Mouse (Mus musculus): Measurements from ENCODE around the gene Adarb1. TPM values are rescaled to one million over a fixed set of nuclear protein-coding genes. Genes with fewer than 3 reads are reported as not detected.

Adarb1 gene
- polyA plus RNA-seq (2015; fragmentation: Nextera tagmentation; extraction: Ambion mirVana) = 5.6 and 5.7 TPM in 2 replicates

DNA sequence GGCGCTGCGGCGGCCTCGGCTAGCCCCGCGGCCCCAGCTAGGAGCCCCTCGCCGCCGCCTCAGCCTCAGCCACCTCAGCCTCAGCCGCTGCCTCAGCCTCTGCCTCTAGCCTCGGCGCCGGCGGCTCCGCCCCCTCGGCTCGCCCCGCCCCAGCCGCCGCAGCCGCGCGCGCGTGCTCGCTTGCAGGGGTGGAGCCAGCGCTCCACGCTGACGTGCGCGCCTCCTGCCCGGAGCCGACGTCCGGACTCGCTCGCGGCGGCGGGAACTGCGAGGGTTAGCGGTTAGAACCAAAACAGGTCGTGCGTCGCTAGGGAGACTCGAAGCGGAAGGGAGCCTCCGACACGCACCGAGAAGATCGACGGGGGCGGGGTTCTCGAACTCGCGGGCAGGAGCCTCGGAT, at the start of gene Adarb1:
Gene Adarb1, minus strand, starts transcription at position 133 of the 400 bp plus-strand sequence.
- H3K36me3 ChIP-seq = 0 out of 2 replicates have a peak, but pooled peaks cover 6% of the 10 kb centered on the region
- peak within 1 kb of the TSS; percentile 82 for H3K4me3 ChIP-seq
- under 1% methylated on average over 53 of the region's 57 CpGs for WGBS
- 0 out of 2 replicates have a peak within 1 kb of the TSS, but pooled peaks have one; percentile 39 for H3K27ac ChIP-seq
- peaks cover 15% of the 10 kb centered on the region for H3K4me1 ChIP-seq
- H3K9me3 ChIP-seq = peaks cover 19% of the 10 kb centered on the region
- ATAC-seq (ENCODE audit: low FRiP score, low read depth) = peak; percentile 92
- H3K9ac ChIP-seq = peak within 1 kb of the TSS; percentile 81
- H3K4me2 ChIP-seq (replicated peaks) = peak within 1 kb of the TSS; percentile 97
- H3K27me3 ChIP-seq = peaks cover 22% of the 10 kb centered on the region

DNA sequence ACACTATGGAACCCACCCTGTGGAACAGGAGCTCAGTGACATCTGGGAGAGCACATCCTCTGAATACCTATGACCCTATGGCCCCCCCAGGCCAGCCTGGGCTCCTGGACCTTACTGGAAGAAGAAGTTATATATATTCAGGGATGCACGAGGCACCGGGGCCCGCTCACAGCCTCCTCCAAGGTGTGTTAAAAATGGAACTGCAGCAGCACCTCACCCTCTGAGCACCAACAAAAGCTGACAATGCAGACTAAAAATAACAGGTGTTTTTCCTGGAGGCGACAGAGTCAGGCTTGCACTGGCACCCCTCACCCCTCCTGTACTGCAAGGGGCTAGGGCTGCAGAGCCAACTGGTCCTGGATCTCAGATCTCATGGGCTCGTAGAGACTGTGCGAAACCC, 49.3 kb upstream of the Adarb1 start:
- H3K9ac ChIP-seq = no peak overlapping the region; the same call in 1 of the 2 replicates
- H3K27ac ChIP-seq = no peak overlapping the region
- H3K36me3 ChIP-seq = no peaks in the 10 kb centered on the region
- H3K4me1 ChIP-seq = peaks cover 5% of the 10 kb centered on the region
- WGBS = 82% methylated on average over 6 of the region's 6 CpGs
- no peak for ATAC-seq (ENCODE audit: low FRiP score, low read depth)
- H3K4me2 ChIP-seq (replicated peaks) = no peak overlapping the region
- no peak overlapping the region for H3K4me3 ChIP-seq
- no peaks in the 10 kb centered on the region for H3K9me3 ChIP-seq
- H3K27me3 ChIP-seq = no peaks in the 10 kb centered on the region

- no peak overlapping the region for H3K9ac ChIP-seq
- no peaks in the 10 kb centered on the region for H3K36me3 ChIP-seq
- WGBS = 80% methylated on average over 5 of the region's 5 CpGs
- H3K9me3 ChIP-seq = no peaks in the 10 kb centered on the region
- peaks cover 5% of the 10 kb centered on the region for H3K4me1 ChIP-seq
- no peaks in the 10 kb centered on the region for H3K27me3 ChIP-seq
- no peak overlapping the region for H3K27ac ChIP-seq
- no peak for ATAC-seq (ENCODE audit: low FRiP score, low read depth)
- no peak overlapping the region for H3K4me3 ChIP-seq
- H3K4me2 ChIP-seq (replicated peaks) = no peak overlapping the region
These were observed 47.8 kb upstream of the Adarb1 start for GRCm38 (mm10) chr10:77465902-77466301.

DNA sequence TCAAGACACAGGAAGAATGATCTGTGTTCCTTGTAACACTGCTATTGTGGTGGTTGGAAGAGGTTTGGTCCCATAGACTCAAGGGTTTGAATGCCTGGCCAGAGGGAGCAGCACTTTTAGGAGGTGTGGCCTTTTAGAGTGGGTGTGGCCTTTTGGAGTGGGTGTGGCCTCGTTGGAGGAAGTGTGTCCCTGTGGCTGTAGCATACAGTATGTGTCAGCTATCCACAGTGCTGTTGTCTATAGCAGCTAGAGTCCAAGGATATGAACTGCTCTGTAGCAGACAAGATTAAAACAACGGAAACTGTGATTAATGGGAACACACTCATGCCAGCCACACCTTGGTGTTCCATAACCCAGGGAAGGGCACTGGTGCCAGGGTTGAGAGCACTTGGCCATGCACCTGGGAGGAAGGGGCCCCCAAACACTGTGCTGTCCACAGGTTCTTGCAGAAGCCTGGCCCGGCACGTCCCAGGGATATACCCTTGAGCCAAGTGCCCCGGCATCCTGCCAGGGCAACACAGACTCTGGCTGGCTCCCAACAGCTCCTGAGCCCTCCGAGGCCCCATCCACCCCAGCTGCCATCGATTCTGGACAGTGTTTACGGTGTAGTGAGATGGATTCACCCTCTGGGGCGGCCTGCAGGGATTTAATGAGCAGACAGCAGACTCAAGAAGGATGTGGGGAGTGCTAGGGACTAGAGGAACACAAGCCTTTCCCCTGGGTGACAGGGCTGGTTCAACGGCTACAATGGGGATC, 46.3 kb upstream of the Adarb1 start:
- WGBS = 59% methylated on average over 10 of the region's 10 CpGs
- no peak overlapping the region for H3K9ac ChIP-seq
- peaks cover 5% of the 10 kb centered on the region for H3K4me1 ChIP-seq
- no peak overlapping the region for H3K27ac ChIP-seq
- H3K36me3 ChIP-seq = no peaks in the 10 kb centered on the region
- H3K4me2 ChIP-seq (replicated peaks) = no peak overlapping the region
- H3K9me3 ChIP-seq = no peaks in the 10 kb centered on the region
- no peaks in the 10 kb centered on the region for H3K27me3 ChIP-seq
- H3K4me3 ChIP-seq = no peak overlapping the region
- no peak for ATAC-seq (ENCODE audit: low FRiP score, low read depth)

- 89% methylated on average over 8 of the region's 8 CpGs for WGBS
- H3K9ac ChIP-seq = no peak overlapping the region
- peaks cover 5% of the 10 kb centered on the region for H3K4me1 ChIP-seq
- H3K4me2 ChIP-seq (replicated peaks) = no peak overlapping the region
- no peak overlapping the region for H3K4me3 ChIP-seq
- no peaks in the 10 kb centered on the region for H3K9me3 ChIP-seq
- ATAC-seq (ENCODE audit: low FRiP score, low read depth) = no peak
- H3K27me3 ChIP-seq = no peaks in the 10 kb centered on the region
- no peaks in the 10 kb centered on the region for H3K36me3 ChIP-seq
- H3K27ac ChIP-seq = no peak overlapping the region
These were observed 43.1 kb upstream of the Adarb1 start for GRCm38 (mm10) chr10:77461161-77461560.

DNA sequence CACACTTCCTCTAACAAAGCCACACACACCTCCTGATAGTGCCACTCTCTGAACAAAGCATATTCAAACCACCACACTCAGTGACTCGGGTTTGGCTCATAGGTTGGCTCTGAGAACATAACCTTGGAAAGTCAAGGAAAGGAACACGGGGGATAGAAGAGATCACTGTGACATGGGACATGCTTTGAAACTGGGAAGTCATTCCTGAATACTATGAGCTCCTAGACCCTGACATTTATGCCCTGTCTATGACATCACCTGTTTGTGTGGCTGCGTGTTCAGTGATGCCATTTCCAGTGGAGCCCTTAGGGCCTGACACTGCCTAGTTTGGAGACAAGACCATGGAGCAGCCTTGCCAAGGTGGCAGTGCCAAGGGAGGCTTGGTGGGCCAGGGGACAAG, 39.6 kb upstream of the Adarb1 start:
- H3K9me3 ChIP-seq = no peaks in the 10 kb centered on the region; the same call in 1 of the 2 replicates
- no peak for ATAC-seq (ENCODE audit: low FRiP score, low read depth)
- 0 out of 2 replicates have a peak, but pooled peaks cover 4% of the 10 kb centered on the region for H3K4me1 ChIP-seq
- WGBS = 77% methylated on average over 3 of the region's 3 CpGs
- no peaks in the 10 kb centered on the region for H3K27me3 ChIP-seq
- no peak overlapping the region for H3K4me3 ChIP-seq
- H3K4me2 ChIP-seq (replicated peaks) = no peak overlapping the region
- no peaks in the 10 kb centered on the region for H3K36me3 ChIP-seq
- no peak overlapping the region for H3K27ac ChIP-seq
- no peak overlapping the region for H3K9ac ChIP-seq

DNA sequence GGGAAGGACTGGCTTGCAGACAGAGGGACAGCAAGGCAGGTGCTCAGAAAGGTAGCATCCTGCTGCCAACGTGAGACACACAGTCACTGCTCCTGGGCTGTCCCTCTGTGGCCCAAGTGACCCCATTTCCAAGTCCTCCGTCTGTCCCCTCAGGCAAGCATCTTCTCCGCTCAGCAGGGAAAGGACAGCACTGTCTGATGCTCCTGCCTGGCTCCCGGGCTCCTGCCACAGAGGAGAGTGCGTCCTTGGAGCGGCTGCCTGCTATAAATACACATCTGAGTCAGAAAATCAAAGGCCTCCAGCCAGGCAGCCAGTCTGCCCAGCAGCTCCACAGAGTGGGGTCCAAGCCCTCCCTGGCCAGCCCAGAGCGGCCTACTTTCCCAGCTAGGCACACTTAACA, 38.4 kb upstream of the Adarb1 start:
- Histone ChIP-seq H3K4me2 (replicated peaks) (no peak overlapping the region), H3K4me1 (0 out of 2 replicates have a peak, but pooled peaks cover 4% of the 10 kb centered on the region), H3K9me3 (no peaks in the 10 kb centered on the region; the same call in 1 of the 2 replicates), H3K9ac (no peak overlapping the region), H3K27ac (no peak overlapping the region), H3K36me3 (no peaks in the 10 kb centered on the region), H3K4me3 (no peak overlapping the region), H3K27me3 (no peaks in the 10 kb centered on the region)
- WGBS = 58% methylated on average over 7 of the region's 7 CpGs
- no peak for ATAC-seq (ENCODE audit: low FRiP score, low read depth)

GRCm38 (mm10) chr10:77455251-77456010, 37.4 kb upstream of the Adarb1 start:
- Histone ChIP-seq H3K9me3 (no peaks in the 10 kb centered on the region; the same call in 1 of the 2 replicates), H3K27ac (no peak overlapping the region; the same call in 1 of the 2 replicates), H3K9ac (no peak overlapping the region), H3K36me3 (no peaks in the 10 kb centered on the region), H3K4me1 (peaks cover 8% of the 10 kb centered on the region; the same call in 1 of the 2 replicates), H3K27me3 (no peaks in the 10 kb centered on the region), H3K4me3 (no peak overlapping the region), H3K4me2 (replicated peaks) (no peak overlapping the region)
- no peak for ATAC-seq (ENCODE audit: low FRiP score, low read depth)
- 74% methylated on average over 14 of the region's 14 CpGs for WGBS

- no peak overlapping the region for H3K4me2 ChIP-seq (replicated peaks)
- no peak overlapping the region for H3K9ac ChIP-seq
- no peaks in the 10 kb centered on the region for H3K27me3 ChIP-seq
- ATAC-seq (ENCODE audit: low FRiP score, low read depth) = no peak
- no peak overlapping the region for H3K4me3 ChIP-seq
- no peaks in the 10 kb centered on the region; the same call in 1 of the 2 replicates for H3K9me3 ChIP-seq
- H3K36me3 ChIP-seq = no peaks in the 10 kb centered on the region
- no peak overlapping the region for H3K27ac ChIP-seq
- H3K4me1 ChIP-seq = peaks cover 14% of the 10 kb centered on the region
- WGBS = 65% methylated on average over 6 of the region's 6 CpGs
These were observed 36.7 kb upstream of the Adarb1 start for GRCm38 (mm10) chr10:77454795-77455194.

GRCm38 (mm10) chr10:77451822-77452221, 33.8 kb upstream of the Adarb1 start:
- Histone ChIP-seq H3K27me3 (peaks cover 9% of the 10 kb centered on the region; the same call in 1 of the 2 replicates), H3K4me2 (replicated peaks) (no peak overlapping the region), H3K4me3 (no peak overlapping the region), H3K9me3 (no peaks in the 10 kb centered on the region; the same call in 1 of the 2 replicates), H3K9ac (no peak overlapping the region), H3K4me1 (peaks cover 36% of the 10 kb centered on the region), H3K27ac (no peak overlapping the region), H3K36me3 (no peaks in the 10 kb centered on the region)
- no peak for ATAC-seq (ENCODE audit: low FRiP score, low read depth)
- 95% methylated on average over 4 of the region's 4 CpGs for WGBS

GRCm38 (mm10) chr10:77450159-77450464, 32.0 kb upstream of the Adarb1 start:
- Histone ChIP-seq H3K4me2 (replicated peaks) (peak overlapping the region; percentile 60; the same call in 1 of the 2 replicates), H3K27ac (no peak overlapping the region)

More at GRCm38 (mm10) chr10:77450159-77450464, 32.0 kb upstream of the Adarb1 start:
- Histone ChIP-seq H3K4me1 (peaks cover 32% of the 10 kb centered on the region), H3K4me3 (no peak overlapping the region), H3K9me3 (peaks cover 3% of the 10 kb centered on the region), H3K36me3 (no peaks in the 10 kb centered on the region), H3K27me3 (peaks cover 9% of the 10 kb centered on the region; the same call in 1 of the 2 replicates), H3K9ac (no peak overlapping the region)
- ATAC-seq (ENCODE audit: low FRiP score, low read depth) = peak; percentile 10; the same call in 1 of the 2 replicates

Measured in limb, embryonic 13.5 days (tissue).